Mouse (Mus musculus) E14TG2a.4 (cell line): ENCODE results near the gene Dhrs4.

Experiments
- CTCF ChIP-seq: conservative IDR thresholded peaks from 2 replicates; pipeline ENCODE4 v1.5.1; 2014; ENCODE audit warnings: low read length
- POU5F1 ChIP-seq: IDR thresholded peaks from 2 replicates; pipeline ENCODE4 v1.6.1; 2014; ENCODE audit warnings: low read length, borderline replicate concordance

DNA sequence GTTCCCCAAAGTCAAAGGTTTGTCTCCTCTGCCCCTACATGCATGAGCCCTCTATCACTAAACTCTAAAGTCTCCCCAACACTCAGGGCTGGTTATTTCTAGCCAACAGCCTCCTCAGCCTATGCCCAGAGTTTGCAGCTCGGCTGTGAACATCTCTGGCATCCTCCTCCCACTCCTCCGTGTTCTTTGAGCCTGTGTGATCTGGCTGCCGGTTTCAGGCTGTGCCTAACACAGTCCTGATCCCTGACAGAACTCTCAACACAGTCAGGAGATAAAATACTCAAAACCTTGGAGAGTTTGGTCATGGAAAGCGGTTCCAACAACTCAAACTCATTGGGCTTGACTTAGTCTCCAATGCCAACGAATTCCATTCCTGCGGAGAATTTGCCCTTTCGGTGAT is 11.4 kb upstream of the Dhrs4 start:
- TF ChIP-seq CTCF (no peak), POU5F1 (no peak)
